Mouse (Mus musculus): ENCODE results near the gene Gm4763.
"Not testable (repeated sequence)": the region's sequence is repeated elsewhere in the genome, so short reads cannot be mapped to it uniquely, and the experiment has no call there.

Gm4763 gene

GRCm38 (mm10) chr7:24726808-24727207 is at the start of gene Gm4763:
Gene Gm4763 (minus strand): TSS chr7:24726908.
- not testable (repeated sequence) for DNase-seq (ENCODE audit: low spot score)

- no peak for DNase-seq (ENCODE audit: low spot score)
Measured at GRCm38 (mm10) chr7:24776145-24776544, 49.4 kb upstream of the Gm4763 start.

GRCm38 (mm10) chr7:24773942-24774535 is 47.3 kb upstream of the Gm4763 start:
- DNase-seq (ENCODE audit: low spot score) = no peak

DNA sequence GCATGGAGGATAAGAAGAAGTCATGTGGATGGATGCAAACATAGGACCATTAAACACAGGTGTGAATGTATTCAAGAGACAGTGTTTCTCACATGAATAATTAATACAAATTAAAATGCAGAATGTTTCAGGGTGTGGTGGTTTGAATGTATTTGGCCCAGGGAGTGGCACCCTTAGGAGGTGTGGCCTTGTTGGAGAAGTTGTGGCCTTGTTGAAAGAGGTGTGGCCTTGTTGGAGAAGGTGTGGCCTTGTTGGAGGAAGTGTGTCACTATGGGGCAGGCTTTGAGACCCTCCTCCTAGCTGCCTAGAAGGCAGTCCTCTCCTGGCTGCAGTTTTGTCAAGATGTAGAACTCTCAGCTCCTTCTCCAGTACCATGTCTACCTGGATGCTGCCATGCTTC is 44.7 kb upstream of the Gm4763 start:
- DNase-seq (ENCODE audit: low spot score) = no peak

DNA sequence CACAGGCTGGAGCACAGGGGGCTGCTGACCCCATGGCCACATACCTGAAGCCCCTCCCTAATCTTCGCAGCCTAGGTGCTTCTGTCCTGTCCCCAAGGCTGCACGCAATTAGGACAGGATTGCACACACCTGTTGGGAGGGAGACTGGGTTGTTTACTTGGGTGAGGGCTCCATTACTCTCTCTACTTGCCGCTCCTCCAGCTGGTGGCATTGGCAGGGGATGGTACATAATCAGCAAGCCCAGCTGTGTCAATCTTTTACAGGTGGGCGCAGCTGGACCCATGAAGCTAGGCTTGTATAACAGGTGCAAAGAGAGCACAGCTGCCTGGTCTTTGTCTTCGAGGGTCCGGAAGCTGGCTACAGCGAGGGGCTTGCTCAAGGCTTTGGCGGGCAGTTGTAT is 35.9 kb upstream of the Gm4763 start:
- DNase-seq (ENCODE audit: low spot score) = no peak

DNA sequence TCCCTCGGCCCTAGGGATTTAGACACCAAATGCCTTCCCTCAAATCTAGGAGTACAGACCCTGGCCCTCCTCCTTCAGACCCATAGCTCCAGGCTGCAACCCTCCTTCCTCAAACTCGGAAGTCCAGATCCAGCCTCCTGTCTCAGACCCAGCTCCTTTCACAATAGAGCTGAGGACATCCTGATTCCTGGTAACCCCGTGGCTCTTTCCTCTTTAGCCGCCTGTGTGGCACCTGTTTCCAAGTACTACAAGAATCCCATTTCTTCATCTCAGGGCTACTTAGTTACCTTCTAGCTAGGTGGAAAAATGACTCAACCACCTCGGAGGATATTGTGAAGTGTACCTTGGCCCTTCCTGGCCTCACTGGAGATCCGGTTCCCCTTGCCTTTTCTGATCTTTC is 34.5 kb upstream of the Gm4763 start:
- no peak for DNase-seq (ENCODE audit: low spot score)

GRCm38 (mm10) chr7:24760211-24760610 is 33.5 kb upstream of the Gm4763 start, which contains the start of gene Cd177:
Gene Cd177 (minus strand): TSS chr7:24760311.
- DNase-seq (ENCODE audit: low spot score) = no peak

- DNase-seq (ENCODE audit: low spot score) = no peak
Measured at GRCm38 (mm10) chr7:24758520-24758919, 31.8 kb upstream of the Gm4763 start.

DNA sequence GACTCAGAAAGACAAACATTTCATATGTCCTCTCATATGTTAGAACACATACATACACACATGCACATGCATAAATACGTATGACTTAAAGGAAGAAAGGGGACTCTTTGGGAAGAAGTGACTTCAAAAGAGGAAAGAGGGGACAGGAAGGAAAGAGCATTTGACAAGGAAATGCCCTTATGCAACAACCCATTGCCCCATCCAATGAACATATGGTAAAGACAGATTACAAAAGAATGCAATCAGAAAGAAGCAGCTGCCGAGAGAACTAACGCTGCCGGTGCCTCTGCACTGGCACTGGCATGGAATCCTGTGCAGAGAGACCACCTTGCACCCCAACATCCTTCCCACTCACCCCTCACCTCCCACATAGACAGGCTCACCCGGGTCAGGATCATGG is 26.8 kb upstream of the Gm4763 start:
- no peak for DNase-seq (ENCODE audit: low spot score)

- DNase-seq (ENCODE audit: low spot score) = no peak
Measured at GRCm38 (mm10) chr7:24751610-24752009, 24.9 kb upstream of the Gm4763 start.

DNA sequence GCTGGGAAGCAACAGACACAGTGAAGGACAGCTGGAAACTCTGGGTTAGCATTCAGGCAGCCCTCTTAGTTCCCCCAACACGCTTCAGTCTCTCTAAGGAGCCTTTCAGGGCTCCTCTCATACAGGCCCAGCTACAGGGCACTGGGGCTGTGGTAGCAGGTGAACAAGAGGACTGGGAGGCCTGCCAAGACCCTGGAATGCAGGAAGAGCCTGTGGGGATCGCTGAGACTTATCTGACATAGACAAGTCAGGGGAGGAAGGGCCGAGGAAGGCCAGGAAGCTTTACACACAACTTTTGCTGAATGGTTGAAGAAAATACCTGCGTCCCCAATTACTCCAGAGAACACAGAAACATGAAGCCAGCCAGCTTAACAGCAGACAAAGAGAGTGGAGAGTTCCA is 24.0 kb upstream of the Gm4763 start:
- no peak for DNase-seq (ENCODE audit: low spot score)

DNA sequence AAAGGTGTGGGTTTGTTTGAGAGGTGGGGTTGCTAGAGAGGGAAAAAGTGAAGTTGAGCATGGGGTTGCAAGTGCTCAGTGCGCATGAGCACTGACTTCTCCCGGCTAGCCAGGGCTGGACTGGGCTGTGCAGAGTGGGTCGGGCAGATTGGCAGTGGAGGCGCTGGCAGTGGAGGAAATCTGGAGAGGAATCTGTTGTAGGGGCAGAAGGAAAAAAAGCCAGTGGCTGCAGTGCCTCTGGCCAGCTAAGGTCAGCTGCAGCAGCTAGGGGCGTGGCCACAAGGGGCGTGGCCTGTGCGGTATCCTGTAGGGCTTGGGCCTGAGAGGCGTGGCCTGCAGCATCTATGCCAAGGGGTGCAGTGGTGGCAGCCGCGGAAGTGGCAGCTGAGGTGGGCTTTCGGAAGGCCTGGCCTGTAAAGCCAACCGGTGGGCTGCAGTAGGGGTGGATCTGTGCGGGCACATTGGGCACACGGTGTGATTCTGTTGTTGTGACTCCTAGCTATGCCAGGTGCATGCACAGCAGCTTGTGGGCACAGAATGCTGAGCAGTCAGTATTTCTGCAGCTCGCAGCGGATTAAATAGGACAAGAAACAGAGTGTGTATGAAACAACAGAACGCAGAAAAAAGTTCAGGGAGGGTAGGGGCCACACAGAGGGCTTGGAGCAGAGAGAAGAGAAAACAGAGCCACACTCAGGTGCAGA is 9.4 kb upstream of the Gm4763 start:
- DNase-seq (ENCODE audit: low spot score) = no peak

DNA sequence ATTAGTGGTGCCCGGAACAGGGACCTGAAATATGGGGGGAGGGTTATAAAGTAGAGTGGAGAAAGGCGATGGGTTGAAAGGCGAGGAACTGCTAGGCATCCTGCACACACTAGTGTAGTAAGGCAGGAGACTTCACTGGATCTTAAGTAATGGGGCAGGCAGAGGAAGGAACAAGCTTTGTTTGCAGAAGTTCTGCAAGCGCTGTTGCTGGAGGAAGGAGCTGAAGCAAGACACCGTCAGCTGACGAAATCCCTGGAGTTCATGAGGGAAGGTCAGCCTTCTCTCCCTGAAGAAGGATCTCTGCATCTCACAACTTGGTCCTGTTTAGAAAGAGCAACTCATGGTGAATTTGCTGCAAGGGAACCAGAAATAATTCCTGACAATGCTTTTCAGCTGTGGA is 11.7 kb downstream of the Gm4763 start:
- DNase-seq (ENCODE audit: low spot score) = no peak

- DNase-seq (ENCODE audit: low spot score) = no peak
Measured at GRCm38 (mm10) chr7:24708832-24709292, 17.8 kb downstream of the Gm4763 start, which contains the start of gene BC049730. Gene BC049730 (plus strand): TSS chr7:24709242.

DNA sequence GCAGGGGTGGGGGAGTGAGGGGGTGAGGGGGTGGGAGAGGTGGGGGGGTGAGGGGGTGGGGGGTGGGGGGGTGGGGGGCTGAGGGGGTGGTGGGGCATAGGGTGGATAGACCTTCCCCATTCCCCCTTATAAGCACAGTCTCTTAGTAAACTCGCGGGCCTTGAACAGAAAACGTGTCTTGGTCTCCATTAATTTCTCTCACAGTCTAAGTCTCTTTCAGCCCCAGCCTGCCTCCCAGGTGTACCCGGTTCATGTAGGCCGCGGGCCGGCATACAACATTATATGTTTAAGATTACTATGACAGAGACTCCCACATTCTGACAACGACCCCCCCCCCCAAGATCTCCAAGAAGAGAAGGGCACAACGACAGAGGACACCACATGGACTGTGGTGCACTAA is 23.9 kb downstream of the Gm4763 start:
- DNase-seq (ENCODE audit: low spot score) = not testable (repeated sequence)

DNA sequence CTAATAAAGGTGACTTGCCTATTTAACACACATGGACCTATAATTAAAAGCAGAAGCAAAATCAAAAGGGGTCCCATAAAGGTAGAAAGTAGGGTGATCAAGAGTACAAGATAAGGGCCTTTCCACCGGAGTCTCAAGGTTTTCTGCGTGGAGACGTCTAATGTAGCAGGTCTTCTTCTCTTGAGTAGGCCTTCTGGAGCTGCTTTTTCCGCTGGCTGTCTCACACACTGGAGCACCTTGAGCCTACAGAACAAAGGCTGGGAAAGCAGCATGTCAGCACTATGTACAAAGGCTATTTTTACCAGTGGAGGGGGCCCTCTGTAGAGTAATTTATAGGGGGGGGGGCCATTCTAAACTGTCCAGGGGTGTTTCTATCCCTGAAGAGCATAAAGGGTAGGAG is 28.8 kb downstream of the Gm4763 start:
- DNase-seq (ENCODE audit: low spot score) = not testable (repeated sequence)

- not testable (repeated sequence) for DNase-seq (ENCODE audit: low spot score)
Measured at GRCm38 (mm10) chr7:24692693-24693092, 34.0 kb downstream of the Gm4763 start.

DNA sequence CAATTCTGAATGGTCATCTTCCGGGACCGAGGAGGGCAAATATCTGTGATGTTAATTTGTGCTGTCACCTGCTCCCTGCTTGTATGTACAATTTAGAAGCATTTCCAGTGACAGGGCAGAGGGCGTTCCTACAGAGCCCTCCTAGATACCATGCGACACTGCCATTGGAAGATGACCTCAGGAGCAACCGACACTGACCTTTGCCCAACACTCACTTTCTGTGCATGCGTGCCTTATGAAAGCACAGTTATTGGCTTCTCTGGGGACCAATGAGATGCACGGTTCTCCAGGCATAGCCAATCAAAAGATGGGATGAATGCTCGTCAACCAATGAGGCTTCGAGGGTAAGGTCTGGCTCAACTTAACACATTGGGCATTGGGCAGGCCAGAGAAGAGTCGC is 39.2 kb downstream of the Gm4763 start:
- DNase-seq (ENCODE audit: low spot score) = not testable (repeated sequence)

DNA sequence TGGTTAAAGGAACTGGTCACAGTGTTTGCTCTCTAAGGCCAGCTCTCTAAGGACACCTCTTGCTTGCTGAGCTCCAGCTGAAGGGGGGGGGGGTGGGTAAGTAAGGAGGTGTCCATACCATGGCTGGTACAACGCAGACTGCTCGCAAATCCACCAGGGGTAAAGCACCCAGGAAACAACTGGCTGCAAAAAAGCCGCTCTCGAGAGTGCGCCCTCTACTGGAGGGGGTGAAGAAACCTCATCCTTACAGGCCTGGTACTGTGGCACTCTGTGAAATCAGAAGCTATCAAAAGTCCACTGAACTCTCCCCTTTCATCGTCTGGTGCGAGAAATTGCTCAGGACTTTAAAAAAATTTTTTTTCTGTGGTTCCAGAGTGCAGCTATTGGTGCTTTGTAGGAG is 42.6 kb downstream of the Gm4763 start:
- DNase-seq (ENCODE audit: low spot score) = not testable (repeated sequence)

GRCm38 (mm10) chr7:24676575-24676974 is 50.1 kb downstream of the Gm4763 start, which contains the start of gene Tex101:
Gene Tex101 (minus strand): TSS chr7:24676675.
- DNase-seq (ENCODE audit: low spot score) = no peak

- no peak for DNase-seq (ENCODE audit: low spot score)
Measured at GRCm38 (mm10) chr7:24671944-24672439, 54.7 kb downstream of the Gm4763 start.

All from adipocyte (in vitro differentiated cells).